8 mouse cellular contexts compared by ENCODE assay signal in the genomic region with DNA sequence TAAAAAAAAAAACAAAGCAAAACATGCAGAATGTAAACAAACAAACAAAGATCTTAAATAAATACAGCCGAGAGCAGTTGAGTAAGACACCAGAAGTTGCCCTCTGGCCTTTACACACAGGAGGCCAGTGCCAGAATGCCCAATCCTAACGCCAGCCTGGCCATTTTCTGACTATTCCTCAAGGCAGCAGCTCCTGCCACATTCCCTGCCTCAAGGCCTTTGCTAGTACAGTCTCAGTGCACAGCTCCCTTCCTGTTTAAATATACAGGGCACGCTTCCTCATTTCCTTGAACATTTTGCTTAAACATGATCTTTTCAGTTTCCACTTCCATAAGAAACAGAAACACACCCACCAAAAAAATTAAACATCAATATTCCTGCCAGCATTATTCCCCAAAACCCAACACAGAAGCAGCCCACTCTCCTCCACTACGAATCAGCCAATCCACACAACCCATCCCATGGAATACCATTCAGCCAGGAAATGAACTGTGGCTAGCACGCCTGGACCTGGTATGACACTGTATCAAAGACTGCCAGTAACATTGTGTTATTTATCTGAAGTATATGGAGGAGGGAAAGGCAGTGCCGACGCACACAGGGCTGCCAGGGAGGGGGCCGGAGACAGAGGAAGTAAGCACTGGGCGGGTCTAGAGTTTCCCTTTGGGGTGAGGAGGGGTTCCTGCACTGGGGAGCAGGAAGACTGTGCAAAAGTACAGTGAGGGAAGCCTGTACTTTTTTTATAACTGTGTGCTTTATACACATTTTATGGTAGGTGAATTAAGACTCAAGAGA. TPM values are rescaled to one million over a fixed set of nuclear protein-coding genes. Genes with fewer than 3 reads are reported as not detected.
DNase-seq lines count a peak whose midpoint lies in the region; ATAC-seq and TF ChIP-seq lines count a peak whose summit lies in the region.

No protein-coding gene starts in this region.

- peak overlapping the region; percentile 37; the same call in 1 of the 2 replicates for H3K27ac ChIP-seq in neural tube, embryonic 15.5 days (replicated peaks)
- H3K27ac ChIP-seq in lung, embryonic 14.5 days (ENCODE audit: low read depth): peak overlapping the region; percentile 54; the same call in 1 of the 2 replicates
- peak overlapping the region; percentile 68 for H3K27ac ChIP-seq in stomach, embryonic 16.5 days (ENCODE audit: low read length)
- no peak overlapping the region for H3K27ac ChIP-seq in hindbrain, embryonic 14.5 days
- no peak overlapping the region for H3K27ac ChIP-seq in forebrain, postnatal 0 days (ENCODE audit: low read depth, low read length)

- TF ChIP-seq CTCF in lung, embryonic 14.5 days (IDR thresholded peaks at IDR 0.05; ENCODE audit: low read depth): no peak
- TF ChIP-seq CTCF in forebrain, postnatal 0 days (IDR thresholded peaks at IDR 0.05; ENCODE audit: low read depth): no peak

- H3K9ac ChIP-seq in neural tube, embryonic 15.5 days (replicated peaks): no peak overlapping the region
- H3K9ac ChIP-seq in lung, embryonic 14.5 days: no peak overlapping the region
- H3K9ac ChIP-seq in stomach, embryonic 16.5 days (ENCODE audit: low read length): no peak overlapping the region
- no peak overlapping the region for H3K9ac ChIP-seq in hindbrain, embryonic 14.5 days
- no peak overlapping the region for H3K9ac ChIP-seq in forebrain, postnatal 0 days

- H3K9me3 ChIP-seq in neural tube, embryonic 15.5 days (replicated peaks): no peaks in the 10 kb centered on the region
- no peaks in the 10 kb centered on the region for H3K9me3 ChIP-seq in lung, embryonic 14.5 days (ENCODE audit: low read depth, low read length)
- H3K9me3 ChIP-seq in stomach, embryonic 16.5 days (replicated peaks; ENCODE audit: control insufficient read depth, low read length): no peaks in the 10 kb centered on the region
- no peaks in the 10 kb centered on the region for H3K9me3 ChIP-seq in hindbrain, embryonic 14.5 days (ENCODE audit: control insufficient read depth, low read length)
- no peaks in the 10 kb centered on the region for H3K9me3 ChIP-seq in forebrain, postnatal 0 days (ENCODE audit: low read length)

- no peaks in the 10 kb centered on the region for H3K36me3 ChIP-seq in neural tube, embryonic 15.5 days
- no peaks in the 10 kb centered on the region; the same call in 1 of the 2 replicates for H3K36me3 ChIP-seq in lung, embryonic 14.5 days (ENCODE audit: insufficient read depth)
- H3K36me3 ChIP-seq in stomach, embryonic 16.5 days (ENCODE audit: control insufficient read depth, insufficient read depth, low read length): no peaks in the 10 kb centered on the region
- H3K36me3 ChIP-seq in hindbrain, embryonic 14.5 days (replicated peaks; ENCODE audit: control insufficient read depth, insufficient read depth): no peaks in the 10 kb centered on the region
- no peaks in the 10 kb centered on the region for H3K36me3 ChIP-seq in forebrain, postnatal 0 days (ENCODE audit: insufficient read depth)

- H3K4me3 ChIP-seq in neural tube, embryonic 15.5 days (replicated peaks): no peak overlapping the region
- no peak overlapping the region for H3K4me3 ChIP-seq in lung, embryonic 14.5 days (ENCODE audit: low read depth, low read length)
- H3K4me3 ChIP-seq in stomach, embryonic 16.5 days (replicated peaks; ENCODE audit: low read length): no peak overlapping the region
- H3K4me3 ChIP-seq in hindbrain, embryonic 14.5 days (replicated peaks; ENCODE audit: low read length): no peak overlapping the region
- no peak overlapping the region for H3K4me3 ChIP-seq in forebrain, postnatal 0 days (ENCODE audit: low read depth, low read length)

- ATAC-seq in neural tube, embryonic 15.5 days (ENCODE audit: low FRiP score): no peak
- ATAC-seq in lung, embryonic 14.5 days (ENCODE audit: insufficient read depth): peak; percentile 60; the same call in 1 of the 2 replicates
- ATAC-seq in stomach, embryonic 16.5 days (ENCODE audit: insufficient read depth, low FRiP score): peak; percentile 57
- ATAC-seq in hindbrain, embryonic 14.5 days (ENCODE audit: low FRiP score): no peak
- no peak for ATAC-seq in forebrain, postnatal 0 days

- no peak for DNase-seq in neural tube, embryonic 10.5 days (ENCODE audit: extremely low spot score, low spot score)
- DNase-seq in induced T-regulatory cell, adult 2 months (ENCODE audit: low read depth): peak; percentile 69
- DNase-seq in lung, embryonic 14.5 days: peak; percentile 47
- DNase-seq in hindbrain, embryonic 14.5 days (ENCODE audit: low spot score): no peak
- no peak for DNase-seq in urinary bladder, postnatal 10 days (ENCODE audit: low spot score)
- DNase-seq in forebrain, postnatal 0 days: no peak

- H3K4me1 ChIP-seq in neural tube, embryonic 15.5 days: 0 out of 2 replicates have a peak, but pooled peaks cover 4% of the 10 kb centered on the region
- H3K4me1 ChIP-seq in lung, embryonic 14.5 days (ENCODE audit: insufficient read depth): no peaks in the 10 kb centered on the region
- no peaks in the 10 kb centered on the region for H3K4me1 ChIP-seq in stomach, embryonic 16.5 days (ENCODE audit: control insufficient read depth, insufficient read depth, low read length)
- no peaks in the 10 kb centered on the region for H3K4me1 ChIP-seq in hindbrain, embryonic 14.5 days (replicated peaks; ENCODE audit: control insufficient read depth, insufficient read depth, low read length)
- H3K4me1 ChIP-seq in forebrain, postnatal 0 days (ENCODE audit: insufficient read depth): no peaks in the 10 kb centered on the region

- 91% methylated on average over 9 of the region's 9 CpGs for WGBS in neural tube, embryonic 15.5 days
- WGBS in lung, embryonic 14.5 days: 69% methylated on average over 9 of the region's 9 CpGs
- 60% methylated on average over 9 of the region's 9 CpGs for WGBS in stomach, embryonic 16.5 days
- WGBS in hindbrain, embryonic 14.5 days: 88% methylated on average over 9 of the region's 9 CpGs
- whole genome bisulfite sequencing in forebrain, postnatal 0 days: 86% methylated on average over 9 of the region's 9 CpGs

- no peaks in the 10 kb centered on the region for H3K27me3 ChIP-seq in neural tube, embryonic 15.5 days (replicated peaks)
- H3K27me3 ChIP-seq in lung, embryonic 14.5 days (ENCODE audit: insufficient read depth, low read length): no peaks in the 10 kb centered on the region
- H3K27me3 ChIP-seq in stomach, embryonic 16.5 days (ENCODE audit: control insufficient read depth, insufficient read depth, low read length): no peaks in the 10 kb centered on the region
- no peaks in the 10 kb centered on the region for H3K27me3 ChIP-seq in hindbrain, embryonic 14.5 days (ENCODE audit: control insufficient read depth, insufficient read depth, low read length)
- H3K27me3 ChIP-seq in forebrain, postnatal 0 days (ENCODE audit: insufficient read depth, low read length): no peaks in the 10 kb centered on the region

- H3K4me2 ChIP-seq in neural tube, embryonic 15.5 days: no peak overlapping the region
- H3K4me2 ChIP-seq in lung, embryonic 14.5 days: peak overlapping the region; percentile 20; the same call in 1 of the 2 replicates
- H3K4me2 ChIP-seq in stomach, embryonic 16.5 days (ENCODE audit: low read depth, low read length): no peak overlapping the region
- no peak overlapping the region for H3K4me2 ChIP-seq in hindbrain, embryonic 14.5 days (replicated peaks)
- no peak overlapping the region for H3K4me2 ChIP-seq in forebrain, postnatal 0 days (ENCODE audit: low read depth)

RNA-seq across cellular contexts. Expression of a gene that starts 29.5 kb away (rescaled TPM):
- polyA plus RNA-seq in neural tube, embryonic 15.5 days (2015; fragmentation: Nextera tagmentation; extraction: Ambion mirVana): 6.6 and 7.3 TPM in 2 replicates
- 8.7 and 9.6 TPM in 2 replicates for polyA plus RNA-seq in lung, embryonic 14.5 days (2014; fragmentation: Nextera tagmentation; extraction: Ambion mirVana)
- 3.9 and 4.5 TPM in 2 replicates for polyA plus RNA-seq in stomach, embryonic 16.5 days (2015; fragmentation: Nextera tagmentation; extraction: Ambion mirVana)
- polyA plus RNA-seq in hindbrain, embryonic 14.5 days (2014; fragmentation: Nextera tagmentation; extraction: Ambion mirVana): 7.9 and 8.8 TPM in 2 replicates
- total RNA-seq in forebrain, postnatal 0 days (2014; rRNA removed): 3.2 and 5.0 TPM in 2 replicates
- 3.6 and 5.8 TPM in 2 replicates for polyA plus RNA-seq in forebrain, postnatal 0 days (2015; fragmentation: Nextera tagmentation; extraction: Ambion mirVana)

RNA-seq across cellular contexts. Expression of a gene that starts 43.4 kb away (rescaled TPM):
- 0.15 and 0.17 TPM in 2 replicates for polyA plus RNA-seq in neural tube, embryonic 15.5 days (2015; fragmentation: Nextera tagmentation; extraction: Ambion mirVana)
- polyA plus RNA-seq in lung, embryonic 14.5 days (2014; fragmentation: Nextera tagmentation; extraction: Ambion mirVana): 0.16 TPM in 1 of 2 replicates, not detected in the other
- 0.05 and 0.10 TPM in 2 replicates for polyA plus RNA-seq in stomach, embryonic 16.5 days (2015; fragmentation: Nextera tagmentation; extraction: Ambion mirVana)
- polyA plus RNA-seq in hindbrain, embryonic 14.5 days (2014; fragmentation: Nextera tagmentation; extraction: Ambion mirVana): 0.16 TPM in 2 replicates
- total RNA-seq in forebrain, postnatal 0 days (2014; rRNA removed): 0.10 and 0.15 TPM in 2 replicates
- polyA plus RNA-seq in forebrain, postnatal 0 days (2015; fragmentation: Nextera tagmentation; extraction: Ambion mirVana): 0.04 and 0.17 TPM in 2 replicates

RNA-seq across cellular contexts. Expression of a gene that starts 50.8 kb away (rescaled TPM):
- polyA plus RNA-seq in neural tube, embryonic 15.5 days (2015; fragmentation: Nextera tagmentation; extraction: Ambion mirVana): 9.2 and 14.8 TPM in 2 replicates
- 61.2 and 67.5 TPM in 2 replicates for polyA plus RNA-seq in lung, embryonic 14.5 days (2014; fragmentation: Nextera tagmentation; extraction: Ambion mirVana)
- 65.8 and 76.3 TPM in 2 replicates for polyA plus RNA-seq in stomach, embryonic 16.5 days (2015; fragmentation: Nextera tagmentation; extraction: Ambion mirVana)
- polyA plus RNA-seq in hindbrain, embryonic 14.5 days (2014; fragmentation: Nextera tagmentation; extraction: Ambion mirVana): 5.6 and 6.6 TPM in 2 replicates
- 3.1 and 3.5 TPM in 2 replicates for total RNA-seq in forebrain, postnatal 0 days (2014; rRNA removed)
- 4.4 and 5.0 TPM in 2 replicates for polyA plus RNA-seq in forebrain, postnatal 0 days (2015; fragmentation: Nextera tagmentation; extraction: Ambion mirVana)

Comparison
In these comparisons a context has a peak if more than half of its experiments do, and no peak if none do; other contexts are left out.
1. ATAC-seq: peak in lung, embryonic 14.5 days (single experiment) and stomach, embryonic 16.5 days (single experiment); none in neural tube, embryonic 15.5 days (single experiment), hindbrain, embryonic 14.5 days (single experiment) and forebrain, postnatal 0 days (single experiment).
2. H3K27ac ChIP-seq: peak in neural tube, embryonic 15.5 days (single experiment), lung, embryonic 14.5 days (single experiment) and stomach, embryonic 16.5 days (single experiment); none in hindbrain, embryonic 14.5 days (single experiment) and forebrain, postnatal 0 days (single experiment).
3. DNase-seq: peak in induced T-regulatory cell, adult 2 months (single experiment) and lung, embryonic 14.5 days (single experiment); none in neural tube, embryonic 10.5 days (single experiment), hindbrain, embryonic 14.5 days (single experiment), urinary bladder, postnatal 10 days (single experiment) and forebrain, postnatal 0 days (single experiment).